Mouse (Mus musculus) lung, postnatal 0 days (tissue): ENCODE results near the gene Pld5.

ENCODE experiments used
- CTCF ChIP-seq: IDR thresholded peaks from 2 replicates; pipeline ENCODE4 v1.5.1; 2016; ENCODE audit warnings: antibody characterized with exemption, mild to moderate bottlenecking
- EP300 ChIP-seq: IDR thresholded peaks from 2 replicates; pipeline ENCODE4 v1.6.1; 2016; ENCODE audit warnings: antibody characterized with exemption, mild to moderate bottlenecking, control low read depth

GRCm38 (mm10) chr1:176212922-176213644 lies 62.0 kb downstream of the Pld5 start:
- TF ChIP-seq CTCF (no peak), EP300 (no peak)
